Mouse (Mus musculus) lung, embryonic 14.5 days (tissue): ENCODE measurements around the gene Prrg3. TPM values are rescaled to one million over a fixed set of nuclear protein-coding genes. Genes with fewer than 3 reads are reported as not detected.

Source experiments
- ATAC-seq: fragments of 200-750 bp; cut with Nextera tagmentation; 2 replicates; pipeline ENCODE4 v1.8.0; 2017; ENCODE audit warnings: mild to moderate bottlenecking, moderate TSS enrichment, moderate library complexity; ENCODE audit not compliant: insufficient read depth
- DNase-seq: peaks from one replicate; pipeline ENCODE4 v3.0.0-alpha.2; 2015
- H3K27ac ChIP-seq: fragments of 300-500 bp; sonication (generic); 2 replicates; pipeline ENCODE4 v1.5.1; 2014; ENCODE audit warnings: low read depth, mild to moderate bottlenecking, moderate library complexity
- H3K27me3 ChIP-seq: fragments of 300-500 bp; sonication (generic); 2 replicates; pipeline ENCODE4 v1.6.1; 2014; ENCODE audit warnings: low read length, control low read depth; ENCODE audit not compliant: insufficient read depth
- H3K36me3 ChIP-seq: fragments of 300-500 bp; sonication (generic); 2 replicates; pipeline ENCODE4 v1.6.1; 2014; ENCODE audit warnings: control low read depth; ENCODE audit not compliant: insufficient read depth
- H3K4me1 ChIP-seq: fragments of 300-500 bp; sonication (generic); 2 replicates; pipeline ENCODE4 v1.6.1; 2014; ENCODE audit warnings: antibody characterized with exemption, control low read depth; ENCODE audit not compliant: insufficient read depth
- H3K4me2 ChIP-seq: fragments of 300-500 bp; sonication (generic); 2 replicates; pipeline ENCODE4 v1.6.1; 2014; ENCODE audit warnings: mild to moderate bottlenecking
- H3K4me3 ChIP-seq: fragments of 300-500 bp; sonication (generic); 2 replicates; pipeline ENCODE4 v1.5.1; 2014; ENCODE audit warnings: low read depth, low read length
- H3K9ac ChIP-seq: fragments of 300-500 bp; sonication (generic); 2 replicates; pipeline ENCODE4 v1.6.1; 2014
- H3K9me3 ChIP-seq: fragments of 300-500 bp; sonication (generic); 2 replicates; pipeline ENCODE4 v1.6.1; 2016; ENCODE audit warnings: low read depth, low read length, control low read depth
- CTCF ChIP-seq: IDR thresholded peaks from 2 replicates; pipeline ENCODE4 v1.5.1; 2016; ENCODE audit warnings: antibody characterized with exemption, low read depth
- WGBS: fragments of 180-500 bp; shearing (Covaris S2); extraction: QIAGEN DNeasy Blood & Tissue Kit; methylation state at CpG from one replicate; pipeline ENCODE4 v1.1.7; 2014; 5-methylcytosine and 5-hydroxymethylcytosine counted together
- polyA plus RNA-seq: library from polyadenylated mRNA; unstranded; fragments of >200 nt; fragmentation: Nextera tagmentation; extraction: Ambion mirVana; gene quantifications from 2 replicates; pipeline ENCODE4 v1.2.1, GENCODE M21; 2014

The Prrg3 gene
- polyA plus RNA-seq, 1 experiment from 2014 or later = 21.2 TPM

DNA sequence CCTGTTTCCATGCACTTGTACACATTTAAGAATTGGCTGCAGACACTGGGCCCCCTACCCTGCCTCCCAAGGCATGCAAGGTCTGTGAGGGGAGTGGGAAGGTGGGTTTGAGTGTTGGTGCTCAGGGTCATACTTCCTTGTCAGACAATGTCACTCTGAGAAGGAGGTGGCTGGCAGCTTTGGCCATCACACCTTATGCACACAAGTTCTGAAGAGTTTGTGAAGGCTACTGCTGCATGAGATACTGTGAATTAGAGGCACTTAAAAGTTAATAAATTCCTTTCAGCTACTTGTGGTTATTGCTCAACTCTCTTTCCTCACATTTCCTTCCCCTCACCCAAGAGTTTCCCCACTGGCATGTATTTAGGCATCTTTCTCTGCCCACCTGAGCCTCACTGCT is 47.5 kb downstream of the Prrg3 start:
- no peak overlapping the region for H3K9ac ChIP-seq
- H3K36me3 ChIP-seq = no peaks in the 10 kb centered on the region
- no peak overlapping the region for H3K4me2 ChIP-seq
- H3K4me1 ChIP-seq = no peaks in the 10 kb centered on the region
- no peaks in the 10 kb centered on the region for H3K9me3 ChIP-seq
- no peaks in the 10 kb centered on the region for H3K27me3 ChIP-seq
- no peak for TF ChIP-seq CTCF
- DNase-seq (peak; percentile 2), ATAC-seq (peak; percentile 35; the same call in 1 of the 2 replicates)
- no peak overlapping the region for H3K4me3 ChIP-seq
- no peak overlapping the region for H3K27ac ChIP-seq

DNA sequence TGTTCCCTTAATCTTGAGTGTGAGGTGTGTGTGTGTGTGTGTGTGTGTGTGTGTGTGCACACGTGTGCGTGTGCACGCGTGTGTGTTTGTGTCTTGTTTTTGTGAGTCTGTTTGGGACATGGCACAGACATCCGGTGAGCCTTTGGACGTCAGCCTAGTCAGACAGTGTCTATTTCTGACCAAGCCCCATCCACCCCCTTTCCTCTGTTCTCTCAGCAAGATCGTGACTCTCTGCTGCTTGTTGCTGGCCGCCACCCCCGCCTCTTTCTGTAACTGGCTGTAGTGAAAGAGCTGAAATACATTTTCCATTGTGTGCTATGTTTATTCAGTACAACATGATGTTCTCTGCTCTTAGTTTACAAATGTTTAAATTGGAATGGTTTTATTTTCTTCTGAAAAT is 49.8 kb downstream of the Prrg3 start:
- ATAC-seq (peak; percentile 49; the same call in 1 of the 2 replicates), DNase-seq (peak; percentile 46)
- WGBS = 61% methylated on average over 9 of the region's 9 CpGs
- no peak overlapping the region for H3K4me2 ChIP-seq
- H3K4me3 ChIP-seq = no peak overlapping the region
- H3K9me3 ChIP-seq = no peaks in the 10 kb centered on the region
- H3K4me1 ChIP-seq = no peaks in the 10 kb centered on the region
- no peaks in the 10 kb centered on the region for H3K27me3 ChIP-seq
- no peak overlapping the region for H3K27ac ChIP-seq
- TF ChIP-seq CTCF = no peak
- no peak overlapping the region for H3K9ac ChIP-seq
- no peaks in the 10 kb centered on the region for H3K36me3 ChIP-seq

DNA sequence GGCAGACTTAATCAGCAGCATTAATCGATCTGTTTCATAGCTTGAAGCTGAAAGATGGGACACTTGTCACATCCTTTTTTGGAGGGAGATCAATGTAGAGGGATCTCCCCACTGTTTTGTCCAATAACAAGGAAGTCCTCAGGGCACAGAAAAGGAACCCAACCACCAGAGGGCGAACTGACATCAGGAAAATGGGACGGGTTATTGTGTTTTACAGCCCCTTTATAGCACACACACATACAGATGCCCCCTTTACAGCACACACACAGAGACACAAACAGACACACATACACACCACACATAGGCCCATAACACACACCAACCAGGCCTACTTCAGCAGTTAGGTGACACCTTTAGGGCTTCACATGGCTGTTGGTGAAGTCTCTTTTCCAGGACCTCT is 50.4 kb downstream of the Prrg3 start:
- no peak for ATAC-seq
- no peak overlapping the region for H3K9ac ChIP-seq
- H3K36me3 ChIP-seq = no peaks in the 10 kb centered on the region
- DNase-seq = peak; percentile 42
- 28% methylated on average over 3 of the region's 3 CpGs for WGBS
- no peak overlapping the region for H3K4me2 ChIP-seq
- no peaks in the 10 kb centered on the region for H3K27me3 ChIP-seq
- TF ChIP-seq CTCF = peak; percentile 53
- H3K9me3 ChIP-seq = no peaks in the 10 kb centered on the region
- H3K27ac ChIP-seq = no peak overlapping the region
- H3K4me1 ChIP-seq = no peaks in the 10 kb centered on the region
- H3K4me3 ChIP-seq = no peak overlapping the region

DNA sequence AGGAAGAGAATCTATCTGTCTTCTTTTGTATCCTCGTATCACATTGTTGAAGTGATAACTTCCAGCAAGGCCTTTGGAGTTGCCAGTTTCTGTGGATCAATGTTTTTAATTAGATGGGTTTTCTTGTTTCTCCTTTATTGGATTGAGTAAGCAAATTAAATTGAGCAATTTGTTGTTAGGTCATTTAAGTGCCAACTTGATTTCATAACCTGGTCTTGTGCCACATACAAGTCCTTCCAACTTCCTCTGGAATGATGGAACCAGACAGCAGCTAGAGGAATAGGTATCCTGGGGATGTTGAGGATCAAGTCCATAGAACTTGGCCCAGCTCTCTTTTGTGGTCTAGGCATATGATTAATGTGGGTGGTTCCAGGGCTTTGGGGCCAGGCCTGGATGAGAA is 59.8 kb downstream of the Prrg3 start:
- no peak overlapping the region for H3K27ac ChIP-seq
- ATAC-seq (no peak), DNase-seq (no peak)
- no peak for TF ChIP-seq CTCF
- H3K9me3 ChIP-seq = no peaks in the 10 kb centered on the region
- WGBS = 78% methylated on average over 1 of the region's 1 CpGs
- no peak overlapping the region for H3K4me2 ChIP-seq
- H3K9ac ChIP-seq = no peak overlapping the region
- H3K36me3 ChIP-seq = no peaks in the 10 kb centered on the region
- H3K27me3 ChIP-seq = no peaks in the 10 kb centered on the region
- no peak overlapping the region for H3K4me3 ChIP-seq
- H3K4me1 ChIP-seq = no peaks in the 10 kb centered on the region

Other genes starting within 250 kb of the Prrg3 start
- 37.3 and 39.4 TPM in 2 replicates for gene Vma21, start 146.7 kb upstream of the Prrg3 start, polyA plus RNA-seq
- gene Gm1141, start 41.6 kb upstream of the Prrg3 start, polyA plus RNA-seq = 0.25 and 0.28 TPM in 2 replicates
- gene Fate1, start 10.4 kb downstream of the Prrg3 start, polyA plus RNA-seq = 0.38 TPM in 1 of 2 replicates, not detected in the other
- gene Cnga2, start 29.2 kb downstream of the Prrg3 start, polyA plus RNA-seq = 0.12 and 0.34 TPM in 2 replicates